Mouse (Mus musculus): Measurements from ENCODE around the gene Prss16.

DNA sequence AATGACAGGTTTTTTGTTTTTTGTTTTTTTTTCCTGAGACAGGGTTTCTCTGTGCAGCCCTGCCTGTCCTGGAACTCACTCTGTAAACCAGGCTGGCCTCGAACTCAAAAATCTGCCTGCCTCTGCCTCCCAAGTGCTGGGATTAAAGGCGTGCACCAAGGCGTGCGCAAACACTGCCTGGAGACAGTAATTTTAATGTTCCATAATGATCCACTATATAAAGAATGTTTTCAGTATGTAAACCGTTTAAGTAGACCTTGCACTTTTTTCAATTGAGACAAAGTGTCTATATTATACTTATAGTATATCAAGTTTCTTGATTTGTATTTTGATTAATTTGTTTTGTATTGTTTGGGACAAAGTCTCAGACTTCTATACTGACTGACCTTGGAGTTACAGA is 29.8 kb upstream of the Prss16 start:
- TF ChIP-seq CTCF (IDR thresholded peaks at IDR 0.05; ENCODE audit: low read depth) (no peak), EP300 (IDR thresholded peaks at IDR 0.05; ENCODE audit: low read depth) (no peak)
